Mouse (Mus musculus): ENCODE results near the gene Hspb2. TPM values are rescaled to one million over a fixed set of nuclear protein-coding genes. Genes with fewer than 3 reads are reported as not detected.

Gene Hspb2
- total and polyA plus RNA-seq, 3 experiments = not detected

- no peak for DNase-seq (ENCODE audit: extremely low read depth)
- Histone ChIP-seq H3K4me2 (ENCODE audit: insufficient read depth, low read depth, poor library complexity, severe bottlenecking) (no peak overlapping the region), H3K9ac (ENCODE audit: insufficient read depth, low read depth) (no peak overlapping the region), H3K27ac (ENCODE audit: insufficient read depth, low read depth) (no peak overlapping the region), H3K79me2 (replicated peaks; ENCODE audit: control insufficient read depth, extremely low read depth, insufficient read depth, poor library complexity, severe bottlenecking) (no peaks in the 10 kb centered on the region), H3K4me3 (replicated peaks in 1 of 3; ENCODE audit: low read depth in 2 of 3, low read length in 2 of 3, poor library complexity in 1 of 3) (no peak overlapping the region), H3K4me1 (ENCODE audit: control insufficient read depth in 1 of 2, insufficient read depth in 2 of 2) (peaks cover 0 to 7% of the 10 kb centered on the region in 2 experiments; a peak in 2 of 4 replicates), H3K9me3 (replicated peaks; ENCODE audit: low read length) (no peaks in the 10 kb centered on the region), H3K36me3 (replicated peaks in 1 of 2; ENCODE audit: control insufficient read depth in 1 of 2, insufficient read depth in 1 of 2, low read length in 1 of 2) (no peaks in the 10 kb centered on the region), H3K27me3 (replicated peaks) (no peaks in the 10 kb centered on the region)
- in situ Hi-C loops (cut with MboI; ENCODE audit: low pct_ligation_motif_present, low pct_unique_long_range_greater_than_20kb, low sequenced_read_pairs) = no loop called here
- dilution Hi-C loops (cut with MboI; ENCODE audit: extremely low pct_ligation_motif_present, extremely low pct_unique_long_range_greater_than_20kb, low sequenced_read_pairs) = no loop called here
- TF ChIP-seq SIN3A (IDR thresholded peaks at IDR 0.05; ENCODE audit: low read length) = no peak
- no peak for TF ChIP-seq MEF2A (IDR thresholded peaks at IDR 0.05; ENCODE audit: borderline replicate concordance, low read depth, low read length)
- TF ChIP-seq USF2 (conservative IDR thresholded peaks at IDR 0.05; ENCODE audit: low read depth, low read length) = no peak
- no peak for TF ChIP-seq ZKSCAN1 (IDR thresholded peaks at IDR 0.05; ENCODE audit: borderline replicate concordance, low read depth, low read length)
- no peak for TF ChIP-seq ZC3H11A (IDR thresholded peaks at IDR 0.05; ENCODE audit: low read depth, low read length)
- TF ChIP-seq SMC3 (IDR thresholded peaks at IDR 0.05; ENCODE audit: low read depth, low read length) = no peak
- no peak for TF ChIP-seq POLR2A (IDR thresholded peaks at IDR 0.05; ENCODE audit: low read depth, low read length)
- TF ChIP-seq TBP (conservative IDR thresholded peaks at IDR 0.05; ENCODE audit: low read depth, low read length) = no peak
- TF ChIP-seq NRF1 (IDR thresholded peaks at IDR 0.05; ENCODE audit: low read depth, low read length) = no peak
- no peak for TF ChIP-seq USF1 (IDR thresholded peaks at IDR 0.05; ENCODE audit: low read depth, low read length)
- TF ChIP-seq RAD21 (IDR thresholded peaks at IDR 0.05; ENCODE audit: low read depth, low read length) = no peak
- no peak for TF ChIP-seq EP300 (IDR thresholded peaks at IDR 0.05; ENCODE audit: low read length)
- no peak for TF ChIP-seq ETS1 (conservative IDR thresholded peaks at IDR 0.05; ENCODE audit: low read depth, low read length)
- no peak for TF ChIP-seq HCFC1 (IDR thresholded peaks at IDR 0.05; ENCODE audit: low read depth, low read length)
Observed at GRCm38 (mm10) chr9:50725921-50726590, 26.1 kb downstream of the Hspb2 start.

DNA sequence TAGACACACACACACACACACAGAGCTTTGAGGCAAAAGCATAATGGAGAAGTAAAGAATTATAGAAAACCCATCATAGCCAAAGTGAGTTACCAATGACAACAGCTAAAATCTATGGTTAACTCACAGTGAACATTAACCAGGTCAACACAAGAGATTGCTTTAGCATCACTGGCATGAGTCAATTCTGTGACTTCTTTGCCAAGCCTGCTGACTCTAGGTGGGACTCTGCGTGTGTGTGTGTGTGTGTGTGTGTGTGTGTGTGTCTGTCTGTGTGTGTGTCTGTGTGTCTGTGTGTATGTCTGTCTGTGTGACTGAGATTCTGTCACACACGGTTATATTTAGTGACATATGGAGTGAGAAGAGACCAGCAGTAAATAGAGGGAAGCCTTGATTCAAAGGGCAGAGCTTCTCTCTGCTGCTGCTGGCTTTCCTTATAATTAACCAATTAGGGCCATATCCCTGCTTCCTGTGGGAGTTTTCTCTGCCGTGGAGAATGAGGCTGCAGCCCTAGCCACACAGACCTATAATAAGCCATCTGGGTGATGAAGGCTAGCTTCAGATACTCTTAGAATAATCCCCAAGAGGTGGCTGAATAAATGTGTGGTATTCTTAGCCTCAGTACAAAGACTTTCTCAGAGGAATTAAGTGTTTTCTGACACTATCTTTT is 27.4 kb downstream of the Hspb2 start:
- H3K27me3 ChIP-seq (replicated peaks) = no peaks in the 10 kb centered on the region
- H3K4me3 ChIP-seq (replicated peaks in 1 of 3; ENCODE audit: low read depth in 2 of 3, low read length in 2 of 3, poor library complexity in 1 of 3) = no peak overlapping the region
- no peaks in the 10 kb centered on the region for H3K9me3 ChIP-seq (replicated peaks; ENCODE audit: low read length)
- TF ChIP-seq ZKSCAN1 (IDR thresholded peaks at IDR 0.05; ENCODE audit: borderline replicate concordance, low read depth, low read length) (no peak), POLR2AphosphoS2 (IDR thresholded peaks at IDR 0.05; ENCODE audit: low read depth, low read length) (no peak), KAT2A (IDR thresholded peaks at IDR 0.05; ENCODE audit: insufficient replicate concordance, low read length) (no peak), HCFC1 (IDR thresholded peaks at IDR 0.05; ENCODE audit: low read depth, low read length) (no peak), ZNF384 (IDR thresholded peaks at IDR 0.05; ENCODE audit: low read depth, low read length) (no peak), ZC3H11A (IDR thresholded peaks at IDR 0.05; ENCODE audit: low read depth, low read length) (no peak), SMC3 (IDR thresholded peaks at IDR 0.05; ENCODE audit: low read depth, low read length) (no peak), BHLHE40 (IDR thresholded peaks at IDR 0.05; ENCODE audit: low read depth, low read length) (no peak), NRF1 (IDR thresholded peaks at IDR 0.05; ENCODE audit: low read depth, low read length) (no peak), CTCF (conservative IDR thresholded peaks at IDR 0.05 in 1 of 2, IDR thresholded peaks at IDR 0.05 in 1 of 2; ENCODE audit: low read depth in 2 of 2, low read length in 2 of 2) (no peak), CHD1 (IDR thresholded peaks at IDR 0.05; ENCODE audit: low read depth, low read length) (no peak)
- no peaks in the 10 kb centered on the region for H3K36me3 ChIP-seq (replicated peaks in 1 of 2; ENCODE audit: control insufficient read depth in 1 of 2, insufficient read depth in 1 of 2, low read length in 1 of 2)
- dilution Hi-C loops (cut with MboI; ENCODE audit: extremely low pct_ligation_motif_present, extremely low pct_unique_long_range_greater_than_20kb, low sequenced_read_pairs) (no loop called here), in situ Hi-C loops (cut with MboI; ENCODE audit: low pct_ligation_motif_present, low pct_unique_long_range_greater_than_20kb, low sequenced_read_pairs) (no loop called here)
- DNase-seq (ENCODE audit: extremely low read depth) = no peak
- H3K27ac ChIP-seq (ENCODE audit: insufficient read depth, low read depth) = no peak overlapping the region
- H3K4me1 ChIP-seq (ENCODE audit: control insufficient read depth in 1 of 2, insufficient read depth in 2 of 2) = peaks cover 0 to 7% of the 10 kb centered on the region in 2 experiments; a peak in 2 of 4 replicates
- no peak overlapping the region for H3K9ac ChIP-seq (ENCODE audit: insufficient read depth, low read depth)
- H3K4me2 ChIP-seq (ENCODE audit: insufficient read depth, low read depth, poor library complexity, severe bottlenecking) = no peak overlapping the region
- H3K79me2 ChIP-seq (replicated peaks; ENCODE audit: control insufficient read depth, extremely low read depth, insufficient read depth, poor library complexity, severe bottlenecking) = no peaks in the 10 kb centered on the region

Measured in CH12.LX (cell line).